Mouse (Mus musculus) brain, adult 2 months (tissue): ENCODE data around the gene Glud1.

ENCODE experiments used
- DNase-seq: peaks from one replicate; pipeline ENCODE4 v3.0.0; 2011; ENCODE audit warnings: low read depth, low spot score

Gene Glud1

DNA sequence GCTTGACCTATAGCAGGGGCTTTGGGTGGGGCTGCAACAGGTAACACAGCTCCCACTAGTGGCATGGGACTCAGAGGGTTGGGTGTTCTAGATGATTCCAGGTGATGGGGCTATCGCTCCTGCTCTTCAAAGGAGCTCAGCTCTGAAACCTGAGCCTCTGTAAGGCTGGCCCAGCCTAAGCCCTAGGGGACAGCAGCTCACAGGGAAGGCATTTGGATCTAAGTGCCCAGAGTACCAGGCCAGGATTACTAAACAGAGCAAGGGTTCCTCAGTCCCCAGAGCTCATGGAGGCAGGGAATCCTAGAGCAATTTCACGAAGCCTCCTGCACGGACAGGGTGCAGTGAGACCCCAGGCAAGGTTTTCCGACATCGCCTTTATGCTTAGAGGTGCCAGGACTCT, 65.4 kb downstream of the Glud1 start:
- no peak for DNase-seq

DNA sequence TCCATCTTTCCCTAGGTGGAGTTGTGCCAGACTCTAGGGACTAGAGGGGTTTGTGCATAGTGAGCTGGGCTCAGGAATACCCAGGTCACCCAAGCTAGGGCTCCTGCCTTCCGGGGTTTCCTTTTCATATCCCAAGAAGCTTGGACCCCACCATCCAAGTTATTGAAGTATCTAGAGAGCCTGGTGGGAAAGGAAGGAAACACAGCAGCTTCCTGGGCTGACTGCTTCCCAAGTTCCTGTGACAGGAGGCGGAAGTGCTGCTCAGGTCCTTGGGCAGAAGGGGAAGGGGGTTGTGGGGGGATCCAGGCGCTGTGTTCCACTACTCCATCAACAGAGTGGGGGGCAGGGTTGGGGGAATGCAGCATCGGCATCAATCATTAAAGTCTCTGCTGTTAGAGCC, 66.6 kb downstream of the Glud1 start:
- no peak for DNase-seq

DNA sequence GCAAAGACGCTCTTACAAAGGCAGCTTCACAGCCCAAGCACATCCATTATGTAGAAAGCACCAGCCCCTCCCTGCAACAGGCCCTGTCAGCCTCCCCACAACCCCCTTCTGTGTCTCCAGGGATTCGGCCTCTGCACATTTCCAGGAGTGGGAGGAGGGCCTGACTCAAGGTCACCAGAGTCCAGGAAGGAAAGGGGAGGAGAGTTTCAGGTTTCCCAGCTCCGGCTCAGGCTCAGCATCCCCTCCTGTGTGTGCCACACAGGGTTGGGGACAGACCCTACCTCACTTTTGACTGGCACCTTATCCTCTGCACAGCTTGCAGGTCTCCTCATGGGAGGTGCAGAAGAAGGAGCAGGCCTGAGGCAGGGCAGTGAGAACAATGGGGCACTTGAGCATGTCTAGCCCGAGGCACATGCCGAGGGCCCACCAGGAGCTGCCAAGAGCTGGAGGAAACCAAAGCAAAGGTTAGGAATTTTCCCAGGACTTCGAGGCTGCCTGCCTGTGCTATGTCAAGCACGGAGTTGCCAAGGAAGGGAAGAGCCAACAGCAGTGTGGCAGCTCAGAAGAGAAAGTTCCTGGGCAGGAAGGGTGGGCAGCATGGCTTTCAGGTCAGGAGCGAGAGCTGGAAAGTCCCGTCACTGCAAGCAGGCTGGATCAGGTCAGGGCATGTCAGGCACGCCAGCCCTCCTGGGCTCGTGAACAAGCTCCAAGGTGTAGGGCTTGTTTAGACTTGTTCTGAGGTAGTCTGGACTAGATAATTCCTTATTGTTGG, 68.2 kb downstream of the Glud1 start:
- no peak for DNase-seq

DNA sequence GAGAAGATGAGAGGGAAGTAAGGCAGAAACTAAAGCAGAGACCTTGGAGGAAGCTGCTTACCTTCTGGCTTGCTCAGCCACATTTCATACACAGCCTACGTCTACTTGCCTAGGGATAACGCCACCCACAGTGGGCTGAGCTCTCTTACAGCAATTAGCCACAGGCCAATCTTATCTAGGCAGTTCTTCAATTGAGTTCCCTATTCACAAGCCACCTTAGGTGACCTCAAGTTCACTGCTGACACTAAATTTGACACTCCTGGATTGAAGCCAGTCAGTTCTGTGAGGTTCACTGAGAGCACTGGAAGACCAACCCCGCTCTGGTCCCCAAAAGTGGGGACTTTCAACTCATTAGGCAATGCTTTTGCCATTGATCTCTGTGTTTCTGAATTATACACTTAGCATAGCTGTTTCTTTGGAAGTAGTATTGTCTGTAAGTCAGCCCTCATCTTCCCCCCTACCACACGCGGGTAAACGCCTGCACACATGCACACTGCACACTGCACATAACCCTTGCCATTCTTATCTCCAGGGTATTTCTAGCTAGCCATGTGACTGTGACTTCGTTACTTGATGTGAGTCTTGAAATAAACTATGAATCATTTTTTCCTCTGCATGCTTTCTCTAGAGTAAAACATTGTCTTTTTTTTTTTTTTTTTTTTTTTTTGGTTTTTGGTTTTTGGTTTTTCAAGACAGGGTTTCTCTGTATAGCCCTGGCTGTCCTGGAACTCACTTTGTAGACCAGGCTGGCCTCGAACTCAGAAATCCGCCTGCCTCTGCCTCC, 72.6 kb downstream of the Glud1 start:
- no peak for DNase-seq

DNA sequence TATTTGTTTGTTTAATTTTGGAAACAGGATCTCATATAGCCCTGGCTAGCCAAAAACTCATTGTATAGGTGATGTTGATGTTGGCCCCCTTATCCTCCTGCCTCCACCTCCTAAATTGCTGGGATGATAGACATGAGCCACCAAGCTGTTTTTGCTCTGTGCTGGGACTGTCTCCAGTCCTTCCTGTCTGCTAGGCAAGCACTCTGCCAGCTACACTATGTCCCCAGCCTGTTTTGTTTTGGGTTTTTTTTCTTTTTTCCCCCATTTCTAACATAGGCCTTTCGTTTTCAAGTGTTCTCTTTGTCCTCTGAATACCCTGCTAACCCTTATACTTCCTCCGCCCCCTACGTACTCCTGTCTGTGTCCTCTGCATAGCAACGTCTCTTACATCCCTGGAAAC, 82.8 kb downstream of the Glud1 start:
- no peak for DNase-seq
